Mouse (Mus musculus): ENCODE results near the gene Chek1. TPM values are rescaled to one million over a fixed set of nuclear protein-coding genes. Genes with fewer than 3 reads are reported as not detected.

Gene Chek1
- polyA plus RNA-seq, 1 experiment from 2014 or later = 40.4 TPM

DNA sequence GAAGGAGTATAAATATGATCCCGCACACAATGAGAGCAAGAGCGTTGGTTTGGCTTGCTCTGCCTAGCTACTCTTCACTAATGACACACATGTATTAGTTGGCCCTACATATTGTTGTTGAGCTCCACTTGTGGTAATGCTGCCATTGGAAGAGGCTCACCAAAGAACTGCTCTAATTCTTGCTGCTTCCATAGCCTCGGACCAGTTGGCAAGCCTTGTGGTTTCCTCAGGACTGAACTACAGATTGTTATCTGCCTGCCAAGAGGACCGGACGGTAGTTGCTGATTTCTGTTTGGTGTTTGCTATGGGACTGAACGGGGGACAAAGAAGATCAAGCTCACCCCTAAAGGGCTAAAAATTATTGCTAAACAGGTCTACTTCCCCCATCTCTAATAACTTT, 19.6 kb downstream of the Chek1 start:
- no peak overlapping the region for H3K9ac ChIP-seq (ENCODE audit: low read depth, low read length)
- no peak overlapping the region for H3K27ac ChIP-seq (ENCODE audit: low read depth, low read length)
- DNase-seq (ENCODE audit: low spot score) = no peak
- no peaks in the 10 kb centered on the region for H3K27me3 ChIP-seq (ENCODE audit: control insufficient read depth, insufficient read depth, low read length)
- H3K4me1 ChIP-seq (replicated peaks; ENCODE audit: control insufficient read depth, insufficient read depth, low read length) = no peaks in the 10 kb centered on the region
- no peaks in the 10 kb centered on the region for H3K9me3 ChIP-seq (ENCODE audit: control insufficient read depth, low read length)
- 97% methylated on average over 6 of the region's 6 CpGs for WGBS
- H3K36me3 ChIP-seq (ENCODE audit: control insufficient read depth, insufficient read depth, low read length) = no peaks in the 10 kb centered on the region
- no peak overlapping the region for H3K4me2 ChIP-seq (replicated peaks; ENCODE audit: low read depth, low read length)
- ATAC-seq (ENCODE audit: low FRiP score) = no peak
- no peak overlapping the region for H3K4me3 ChIP-seq (ENCODE audit: low read depth, low read length)

DNA sequence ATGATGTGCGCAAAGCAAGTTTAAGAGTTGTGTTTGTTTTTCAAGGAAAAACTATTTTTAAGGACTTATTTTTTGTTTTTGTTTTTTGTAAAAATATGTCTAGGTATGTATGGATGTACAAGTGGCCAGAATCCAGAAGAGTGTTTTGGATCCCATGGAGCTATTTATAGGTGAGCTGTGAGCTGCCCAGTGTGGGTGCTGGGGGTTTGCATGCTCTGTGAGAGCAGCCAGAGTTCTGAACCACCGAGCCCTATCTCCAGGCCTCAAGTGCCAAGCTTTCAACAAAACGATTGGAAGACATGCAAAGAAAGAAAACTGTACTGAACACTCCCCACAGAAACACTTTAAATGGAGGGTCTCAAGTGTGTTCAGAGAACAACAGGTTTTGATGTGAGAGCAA, 20.9 kb downstream of the Chek1 start:
- 90% methylated on average over 3 of the region's 3 CpGs for WGBS

DNA sequence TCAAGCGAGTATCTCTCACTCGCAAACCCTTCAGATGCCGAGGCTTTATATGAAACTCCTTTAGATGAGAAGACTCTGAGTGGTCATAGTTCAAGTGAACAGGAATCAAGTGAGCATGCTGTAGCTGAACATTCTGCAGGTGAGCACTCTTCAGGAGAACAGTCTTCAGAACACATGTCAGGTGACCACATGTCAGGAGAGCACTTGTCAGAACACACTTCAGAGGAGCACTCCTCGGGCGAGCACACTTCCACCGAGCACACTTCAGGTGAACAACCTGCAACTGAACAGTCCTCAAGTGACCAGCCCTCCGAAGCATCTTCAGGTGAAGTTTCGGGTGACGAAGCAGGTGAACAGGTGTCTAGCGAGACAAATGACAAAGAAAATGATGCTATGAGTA, 32.6 kb downstream of the Chek1 start:
- Histone ChIP-seq H3K36me3 (ENCODE audit: control insufficient read depth, insufficient read depth, low read length) (no peaks in the 10 kb centered on the region), H3K27ac (ENCODE audit: low read depth, low read length) (no peak overlapping the region), H3K9ac (ENCODE audit: low read depth, low read length) (no peak overlapping the region), H3K4me2 (replicated peaks; ENCODE audit: low read depth, low read length) (no peak overlapping the region), H3K4me3 (ENCODE audit: low read depth, low read length) (no peak overlapping the region), H3K9me3 (ENCODE audit: control insufficient read depth, low read length) (no peaks in the 10 kb centered on the region), H3K27me3 (ENCODE audit: control insufficient read depth, insufficient read depth, low read length) (no peaks in the 10 kb centered on the region), H3K4me1 (replicated peaks; ENCODE audit: control insufficient read depth, insufficient read depth, low read length) (no peaks in the 10 kb centered on the region)
- ATAC-seq (ENCODE audit: low FRiP score) (no peak), DNase-seq (ENCODE audit: low spot score) (no peak)
- 94% methylated on average over 10 of the region's 10 CpGs for WGBS

More for the DNA sequence above, 20.9 kb downstream of the Chek1 start:
- no peak overlapping the region for H3K27ac ChIP-seq (ENCODE audit: low read depth, low read length)
- DNase-seq (ENCODE audit: low spot score) (no peak), ATAC-seq (ENCODE audit: low FRiP score) (no peak)
- H3K27me3 ChIP-seq (ENCODE audit: control insufficient read depth, insufficient read depth, low read length) = no peaks in the 10 kb centered on the region
- no peak overlapping the region for H3K9ac ChIP-seq (ENCODE audit: low read depth, low read length)
- H3K4me3 ChIP-seq (ENCODE audit: low read depth, low read length) = no peak overlapping the region
- no peak overlapping the region for H3K4me2 ChIP-seq (replicated peaks; ENCODE audit: low read depth, low read length)
- no peaks in the 10 kb centered on the region for H3K9me3 ChIP-seq (ENCODE audit: control insufficient read depth, low read length)
- H3K4me1 ChIP-seq (replicated peaks; ENCODE audit: control insufficient read depth, insufficient read depth, low read length) = no peaks in the 10 kb centered on the region
- no peaks in the 10 kb centered on the region for H3K36me3 ChIP-seq (ENCODE audit: control insufficient read depth, insufficient read depth, low read length)

DNA sequence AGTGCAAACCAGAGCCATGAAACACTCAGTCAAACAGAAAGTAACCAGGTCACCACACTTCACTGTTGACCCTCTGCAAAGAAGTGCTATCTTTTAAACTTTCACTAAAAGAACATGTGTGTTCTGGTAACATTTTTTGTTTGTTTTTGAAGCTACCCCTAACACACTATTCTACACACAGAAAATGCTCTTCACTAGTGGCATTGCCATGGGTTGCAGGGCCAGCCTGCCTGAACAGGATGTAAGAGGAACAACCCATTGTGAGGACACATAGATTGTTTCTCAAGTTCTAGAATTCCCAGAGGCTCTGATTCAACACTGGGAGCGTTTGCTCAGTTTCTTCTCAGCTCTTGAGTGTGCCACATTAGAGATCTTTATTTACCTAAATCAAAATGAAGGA, 33.9 kb downstream of the Chek1 start, which contains the start of gene Acrv1:
Gene Acrv1 (plus strand): TSS at position 301 of the 400 bp plus-strand sequence.
- Histone ChIP-seq H3K4me3 (ENCODE audit: low read depth, low read length) (no peak within 1 kb of the TSS), H3K27ac (ENCODE audit: low read depth, low read length) (no peak within 1 kb of the TSS), H3K9me3 (ENCODE audit: control insufficient read depth, low read length) (no peaks in the 10 kb centered on the region), H3K27me3 (ENCODE audit: control insufficient read depth, insufficient read depth, low read length) (no peaks in the 10 kb centered on the region), H3K4me1 (replicated peaks; ENCODE audit: control insufficient read depth, insufficient read depth, low read length) (no peaks in the 10 kb centered on the region), H3K4me2 (replicated peaks; ENCODE audit: low read depth, low read length) (no peak within 1 kb of the TSS), H3K36me3 (ENCODE audit: control insufficient read depth, insufficient read depth, low read length) (no peaks in the 10 kb centered on the region), H3K9ac (ENCODE audit: low read depth, low read length) (no peak within 1 kb of the TSS)
- 74% methylated on average over 1 of the region's 1 CpGs for WGBS
- DNase-seq (ENCODE audit: low spot score) = no peak
- no peak for ATAC-seq (ENCODE audit: low FRiP score)

DNA sequence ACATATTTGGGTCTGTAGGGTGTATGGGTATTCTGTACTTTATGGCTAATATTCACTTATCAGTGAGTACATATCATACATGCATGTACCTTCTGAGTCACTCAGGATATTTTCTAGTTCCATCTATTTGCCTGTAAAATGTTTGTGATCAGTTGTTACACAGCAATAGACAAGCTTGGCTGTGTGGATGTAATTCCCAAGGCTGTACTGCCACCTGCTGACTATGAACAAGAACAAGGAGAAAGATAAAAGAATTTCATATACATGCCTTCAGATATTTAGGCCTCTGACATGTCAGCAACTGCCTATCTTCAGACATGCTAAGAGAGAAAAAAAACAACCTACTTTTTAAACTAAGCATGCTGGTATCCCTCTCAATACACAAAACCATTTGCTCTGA, 39.5 kb downstream of the Chek1 start:
- Histone ChIP-seq H3K36me3 (ENCODE audit: control insufficient read depth, insufficient read depth, low read length) (no peaks in the 10 kb centered on the region), H3K4me3 (ENCODE audit: low read depth, low read length) (no peak overlapping the region), H3K4me2 (replicated peaks; ENCODE audit: low read depth, low read length) (no peak overlapping the region), H3K27me3 (ENCODE audit: control insufficient read depth, insufficient read depth, low read length) (no peaks in the 10 kb centered on the region), H3K9me3 (ENCODE audit: control insufficient read depth, low read length) (no peaks in the 10 kb centered on the region), H3K4me1 (replicated peaks; ENCODE audit: control insufficient read depth, insufficient read depth, low read length) (no peaks in the 10 kb centered on the region), H3K9ac (ENCODE audit: low read depth, low read length) (no peak overlapping the region), H3K27ac (ENCODE audit: low read depth, low read length) (no peak overlapping the region)
- no peak for ATAC-seq (ENCODE audit: low FRiP score)
- DNase-seq (ENCODE audit: low spot score) = peak; percentile 5

DNA sequence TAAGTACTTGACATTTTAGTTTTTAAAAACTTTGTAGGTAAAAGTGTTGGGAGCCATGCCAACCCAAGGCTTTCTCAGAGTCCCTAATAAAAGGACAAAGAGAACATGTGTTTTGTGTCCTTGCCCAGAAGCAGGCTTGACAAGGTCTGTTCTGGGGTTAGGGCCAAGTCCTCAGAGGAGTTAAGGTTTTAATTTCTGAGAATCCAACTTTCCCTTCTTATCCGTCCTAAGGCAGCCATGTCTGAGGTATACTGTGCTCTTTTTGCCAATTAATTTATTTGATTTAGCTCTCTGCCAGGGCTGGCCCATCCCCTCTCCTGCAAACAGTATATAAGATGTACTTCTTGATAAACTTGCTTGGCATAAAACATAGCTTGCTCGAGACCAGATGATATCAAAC, 45.4 kb downstream of the Chek1 start:
- ATAC-seq (ENCODE audit: low FRiP score) = no peak
- no peak overlapping the region for H3K4me2 ChIP-seq (replicated peaks; ENCODE audit: low read depth, low read length)
- WGBS = 86% methylated on average over 2 of the region's 2 CpGs
- H3K27ac ChIP-seq (ENCODE audit: low read depth, low read length) = no peak overlapping the region
- no peaks in the 10 kb centered on the region for H3K9me3 ChIP-seq (ENCODE audit: control insufficient read depth, low read length)
- no peaks in the 10 kb centered on the region for H3K4me1 ChIP-seq (replicated peaks; ENCODE audit: control insufficient read depth, insufficient read depth, low read length)
- H3K36me3 ChIP-seq (ENCODE audit: control insufficient read depth, insufficient read depth, low read length) = no peaks in the 10 kb centered on the region
- no peak overlapping the region for H3K9ac ChIP-seq (ENCODE audit: low read depth, low read length)
- no peaks in the 10 kb centered on the region for H3K27me3 ChIP-seq (ENCODE audit: control insufficient read depth, insufficient read depth, low read length)
- H3K4me3 ChIP-seq (ENCODE audit: low read depth, low read length) = no peak overlapping the region
- no peak for DNase-seq (ENCODE audit: low spot score)

Other genes starting within 250 kb of the Chek1 start
- gene Gm5615, start 185.1 kb downstream of the Chek1 start, polyA plus RNA-seq (2014; fragmentation: Nextera tagmentation; extraction: Ambion mirVana) = not detected in 2 replicates
- not detected in 2 replicates for gene Gm17689, start 144.4 kb downstream of the Chek1 start, polyA plus RNA-seq (2014; fragmentation: Nextera tagmentation; extraction: Ambion mirVana)
- not detected in 2 replicates for gene A630095E13Rik, start 83.7 kb downstream of the Chek1 start, polyA plus RNA-seq (2014; fragmentation: Nextera tagmentation; extraction: Ambion mirVana)
- gene Acrv1, start 33.8 kb downstream of the Chek1 start, polyA plus RNA-seq (2014; fragmentation: Nextera tagmentation; extraction: Ambion mirVana) = not detected in 2 replicates
- 140 and 166 TPM in 2 replicates for gene Stt3a, start 40.6 kb upstream of the Chek1 start, polyA plus RNA-seq (2014; fragmentation: Nextera tagmentation; extraction: Ambion mirVana)
- 61.7 and 68.7 TPM in 2 replicates for gene Ei24, start 70.3 kb upstream of the Chek1 start, polyA plus RNA-seq (2014; fragmentation: Nextera tagmentation; extraction: Ambion mirVana)
- gene Fez1, start 94.8 kb upstream of the Chek1 start, polyA plus RNA-seq (2014; fragmentation: Nextera tagmentation; extraction: Ambion mirVana) = 343 and 384 TPM in 2 replicates

Measured in hindbrain, embryonic 11.5 days (tissue).